Mouse (Mus musculus) right cerebral cortex, postnatal 14 days (tissue): ENCODE data around the gene Ufl1.
"Not testable (repeated sequence)": the region's sequence is repeated elsewhere in the genome, so short reads cannot be mapped to it uniquely, and the experiment has no call there.

Source experiments
- DNase-seq: peaks from one replicate; pipeline ENCODE4 v3.0.0; 2022

Gene Ufl1

DNA sequence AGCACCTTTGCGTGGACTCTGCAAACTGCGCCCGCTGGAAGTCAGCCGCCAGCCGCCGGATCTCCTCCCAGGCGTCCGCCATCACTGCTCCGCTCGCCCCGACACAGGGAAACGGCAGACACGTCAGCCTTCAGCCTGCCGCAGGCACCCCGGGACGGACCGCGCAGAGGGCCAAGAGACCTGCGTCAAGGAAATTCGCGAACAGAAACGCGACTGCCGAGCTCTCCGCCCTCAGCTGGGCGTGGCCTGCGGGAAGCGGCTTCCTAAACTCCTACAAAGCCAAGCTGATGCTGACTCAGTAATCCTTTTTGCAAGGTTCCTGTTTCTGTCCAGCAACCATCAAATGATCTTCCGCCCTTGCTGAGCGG, at the start of gene Ufl1:
Gene Ufl1, minus strand, starts transcription at position 151 of the 368 bp plus-strand sequence.
- peak; percentile 95 for DNase-seq

DNA sequence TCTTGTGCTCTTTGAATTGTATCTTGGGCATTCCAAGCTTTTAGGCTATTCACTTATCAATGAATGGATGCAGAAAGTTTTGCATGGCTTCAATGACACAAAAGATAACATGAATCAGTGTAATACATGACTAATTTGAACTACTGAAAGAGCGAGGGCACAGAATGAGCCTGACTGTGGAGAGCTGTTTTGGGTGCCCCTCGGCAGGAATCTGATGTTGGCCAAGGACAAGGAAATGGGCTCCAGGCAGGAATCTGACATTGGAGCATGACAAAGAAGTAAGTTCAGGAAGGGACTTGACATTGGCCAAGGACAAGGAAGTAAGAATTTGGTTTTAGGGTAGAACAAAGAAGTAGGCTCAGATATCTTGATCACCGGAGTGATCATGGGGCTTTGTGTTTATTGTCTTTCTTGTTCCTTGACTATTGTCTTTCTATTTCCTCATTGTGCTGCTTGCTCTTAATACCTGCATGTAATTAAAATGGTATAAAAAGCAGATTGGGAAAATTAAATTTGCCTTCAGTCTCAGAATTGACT, 44.1 kb upstream of the Ufl1 start:
- DNase-seq = no peak

DNA sequence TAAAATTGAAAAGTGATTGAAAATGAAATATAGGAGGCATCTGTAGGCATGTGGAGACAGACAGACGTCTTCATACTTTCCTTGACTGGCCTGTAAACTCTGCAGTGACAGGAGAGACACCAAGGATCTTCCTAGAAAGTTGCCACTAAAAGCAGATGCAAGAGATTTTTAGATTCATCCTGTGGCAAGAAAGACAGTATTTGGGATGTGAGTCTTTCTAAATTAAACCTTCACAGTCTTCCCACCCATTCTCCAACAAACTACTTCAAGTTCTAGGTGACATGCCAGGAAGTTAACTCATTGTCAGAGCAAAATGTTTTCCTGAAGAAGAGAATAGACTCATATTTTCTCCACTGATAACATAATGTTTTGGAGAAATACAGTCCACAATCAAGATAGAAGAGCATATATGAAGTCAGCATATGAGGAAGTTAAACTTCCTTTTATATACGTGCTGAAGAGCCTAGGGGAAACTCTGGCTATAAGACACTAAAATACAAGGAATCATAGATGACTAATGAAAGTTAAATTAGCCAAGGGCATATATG, 41.1 kb upstream of the Ufl1 start:
- no peak for DNase-seq

- DNase-seq = no peak
These were observed 32.1 kb upstream of the Ufl1 start for GRCm38 (mm10) chr4:25313767-25314166.

DNA sequence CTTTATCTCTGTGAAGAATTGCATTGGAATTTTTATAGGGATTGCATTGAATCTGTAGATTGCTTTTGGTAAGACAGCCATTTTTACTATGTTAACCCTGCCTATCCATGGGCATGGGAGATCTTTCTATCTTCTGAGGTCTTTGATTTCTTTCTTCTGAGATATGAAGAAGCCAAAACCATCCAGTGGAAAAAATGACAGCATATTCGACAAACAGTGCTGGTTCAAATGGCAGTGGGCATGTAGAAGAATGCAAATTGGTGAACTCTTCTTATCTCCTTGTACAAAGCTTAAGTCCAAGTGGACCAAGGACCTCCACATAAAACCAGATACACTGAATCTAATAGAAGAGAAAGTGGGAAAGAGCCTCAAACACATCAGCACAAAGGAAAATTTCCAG, 3.4 kb upstream of the Ufl1 start:
- DNase-seq = not testable (repeated sequence)

GRCm38 (mm10) chr4:25280938-25281670, 517 bp downstream of the Ufl1 start:
- DNase-seq = no peak

DNA sequence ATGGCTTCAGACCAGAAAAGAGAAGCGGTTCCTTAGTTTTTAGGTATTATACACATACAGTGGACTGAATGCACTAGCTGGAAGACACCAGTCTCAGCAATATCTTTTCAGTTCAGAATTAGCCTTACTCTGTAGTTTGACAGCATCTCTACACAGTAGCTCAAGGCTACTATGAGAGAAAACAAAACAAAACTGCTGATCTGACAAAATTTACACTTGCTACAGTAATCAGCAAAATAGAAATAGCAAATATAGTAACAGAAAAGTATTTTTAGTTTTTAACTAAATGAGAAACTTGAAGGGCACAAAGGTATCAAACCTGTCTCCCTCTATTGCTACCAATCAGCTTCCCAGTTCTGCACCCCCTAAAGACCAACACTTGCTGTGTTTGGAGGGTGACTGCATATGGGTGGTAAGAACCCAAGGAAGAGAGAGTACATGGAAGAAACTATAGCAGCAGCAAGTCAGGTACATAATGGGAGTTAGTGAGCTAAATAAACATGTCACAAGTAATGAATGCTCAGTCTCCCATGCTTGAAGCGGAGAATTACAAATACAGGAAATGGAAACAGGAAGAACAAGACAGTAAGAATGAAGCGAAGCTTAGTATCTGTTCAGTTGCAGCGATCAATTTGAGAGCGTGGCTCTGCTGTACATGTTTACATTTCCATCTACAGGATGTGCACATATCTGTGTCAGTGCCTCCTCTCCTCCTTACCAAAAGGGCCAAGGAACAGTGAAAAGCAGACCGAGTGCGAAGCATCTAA, 8.6 kb downstream of the Ufl1 start:
- no peak for DNase-seq

DNA sequence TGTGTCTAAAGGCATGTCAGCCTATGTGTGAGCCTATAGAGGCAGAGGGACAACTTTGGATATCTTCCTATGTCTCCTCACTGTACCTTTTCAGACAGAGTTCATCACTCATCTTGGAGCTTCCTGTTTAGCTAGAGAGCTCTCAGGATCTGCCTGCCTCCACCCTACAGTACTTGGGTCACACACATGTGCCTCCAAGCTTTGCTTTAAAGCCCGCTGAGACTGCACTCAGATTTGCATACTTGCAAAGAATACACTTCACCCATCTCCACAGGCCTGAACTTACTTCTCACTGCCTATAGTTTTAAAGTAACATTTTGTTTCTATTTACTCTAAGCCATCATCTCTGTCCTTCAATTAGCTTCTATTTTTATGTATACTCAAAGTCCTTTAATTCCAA, 9.7 kb downstream of the Ufl1 start:
- no peak for DNase-seq

GRCm38 (mm10) chr4:25267144-25267543, 14.5 kb downstream of the Ufl1 start:
- no peak for DNase-seq

DNA sequence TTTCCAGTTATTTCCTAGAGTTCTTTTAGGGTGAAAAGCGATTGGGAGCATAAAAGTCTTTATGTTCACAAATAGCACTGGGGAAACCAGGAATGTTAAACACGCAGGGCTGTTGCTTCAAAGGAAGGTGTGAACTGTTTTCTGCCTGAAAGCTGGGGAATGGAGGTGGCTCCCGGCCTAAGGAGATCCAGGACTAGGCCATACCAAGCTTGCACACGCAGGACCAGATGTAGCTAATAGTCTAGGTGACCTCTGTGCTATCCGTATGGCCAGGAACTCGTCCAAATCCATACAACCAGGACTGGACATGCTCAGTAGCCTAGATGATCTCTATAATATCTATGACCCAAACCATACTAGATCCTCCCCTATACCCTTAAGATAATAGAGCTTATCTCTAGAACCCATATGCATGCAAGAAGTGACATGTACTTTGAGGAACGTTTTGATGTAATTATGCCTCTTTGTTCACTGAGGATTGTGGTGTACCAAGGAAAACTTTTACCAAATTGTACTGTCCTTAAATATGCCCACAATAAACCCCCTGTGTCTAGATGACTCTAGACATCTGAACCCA, 23.7 kb downstream of the Ufl1 start:
- DNase-seq = no peak

- no peak for DNase-seq
These were observed 38.8 kb downstream of the Ufl1 start, which contains the start of gene Fhl5 for GRCm38 (mm10) chr4:25242776-25243175. TSS of gene Fhl5 (minus strand) at chr4:25242876.

DNA sequence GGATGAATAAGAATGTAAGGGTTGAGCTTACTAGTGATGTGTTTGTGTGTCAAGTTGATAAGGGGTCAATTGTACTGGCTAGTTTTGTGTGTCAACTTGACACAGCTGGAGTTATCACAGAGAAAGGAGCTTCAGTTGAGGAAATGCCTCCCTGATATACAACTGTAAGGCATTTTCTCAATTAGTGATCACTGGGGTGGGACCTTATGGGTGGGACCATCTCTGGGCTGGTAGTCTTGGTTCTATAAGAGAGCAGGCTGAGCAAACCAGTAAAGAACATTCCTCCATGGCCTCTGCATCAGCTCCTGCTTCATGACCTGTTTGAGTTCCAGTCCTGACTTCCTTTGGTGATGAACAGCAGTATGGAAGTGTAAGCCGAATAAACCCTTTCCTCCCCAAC, 46.0 kb downstream of the Ufl1 start:
- DNase-seq = not testable (repeated sequence)

GRCm38 (mm10) chr4:25233767-25234166, 47.9 kb downstream of the Ufl1 start:
- not testable (repeated sequence) for DNase-seq

- DNase-seq = no peak
These were observed 49.1 kb downstream of the Ufl1 start for GRCm38 (mm10) chr4:25232546-25232945.

DNA sequence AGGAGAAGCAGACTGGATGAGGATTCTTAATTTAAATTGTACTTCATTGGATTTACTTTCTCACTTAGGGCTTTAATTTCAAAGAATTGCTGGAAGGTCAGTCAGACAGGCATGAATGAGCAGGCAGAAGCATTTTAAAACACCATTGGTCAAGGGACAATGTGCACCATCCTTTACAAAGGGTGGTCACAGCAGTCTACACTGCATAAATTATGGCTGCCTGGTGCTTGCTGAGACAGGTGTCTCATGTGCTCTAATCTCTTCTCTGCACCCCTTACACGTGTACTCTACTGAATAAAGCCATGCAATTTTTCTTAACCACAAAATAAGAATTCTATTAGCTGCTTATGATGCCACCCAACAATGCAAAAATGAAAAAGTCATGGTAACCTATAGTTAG, 54.1 kb downstream of the Ufl1 start:
- no peak for DNase-seq

- no peak for DNase-seq
These were observed 59.7 kb downstream of the Ufl1 start for GRCm38 (mm10) chr4:25221927-25222326.

DNA sequence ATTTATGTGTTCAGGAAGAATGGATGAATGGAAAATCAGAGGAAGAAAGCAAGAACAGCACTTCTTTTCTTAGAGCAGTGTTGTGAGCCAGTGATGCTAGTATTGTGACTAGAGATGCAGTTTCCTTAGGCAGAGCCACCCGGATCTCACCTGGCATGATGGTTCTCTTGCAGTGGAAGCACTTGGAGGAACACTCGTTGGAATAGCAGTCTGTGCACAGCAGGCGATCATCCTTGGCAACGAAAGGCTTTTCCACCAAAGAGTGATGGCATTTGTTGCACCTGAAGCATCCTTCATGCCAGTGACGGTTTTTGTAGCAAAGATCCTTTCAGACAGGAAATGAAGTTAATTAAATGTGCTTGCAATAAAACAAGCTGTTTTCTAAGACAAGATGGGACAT, 68.2 kb downstream of the Ufl1 start:
- DNase-seq = no peak

DNA sequence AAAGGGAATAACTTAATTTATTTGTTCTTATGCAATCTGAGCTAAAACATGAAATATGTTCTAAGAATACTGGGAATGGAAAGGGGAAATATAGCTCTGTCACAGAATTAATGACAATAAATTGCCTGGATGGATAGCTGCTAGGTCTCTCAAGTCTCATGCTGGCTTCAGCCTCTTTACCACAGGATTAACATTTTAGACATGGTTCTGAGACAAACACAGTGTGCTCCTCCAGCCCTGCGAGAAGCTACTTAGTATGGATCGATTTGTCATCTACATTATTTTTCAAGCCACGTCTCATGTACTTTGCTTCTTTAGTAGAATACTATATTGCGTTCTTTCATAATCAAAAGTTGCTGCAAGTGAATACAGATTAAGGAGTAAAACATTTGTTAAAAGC, 75.5 kb downstream of the Ufl1 start:
- no peak for DNase-seq
